Mouse (Mus musculus) fat pad, adult 2 months (tissue): Measurements from ENCODE around the gene Hnrnpa0.
"Not testable (repeated sequence)": the region's sequence is repeated elsewhere in the genome, so short reads cannot be mapped to it uniquely, and the experiment has no call there.

ENCODE experiments used
- DNase-seq: peaks from one replicate; pipeline ENCODE4 v3.0.0-alpha.2; 2011; ENCODE audit warnings: low read depth, low spot score; ENCODE audit errors: extremely low read depth

Gene Hnrnpa0

GRCm38 (mm10) chr13:58128396-58128767 is at the start of gene Hnrnpa0:
Gene Hnrnpa0 (minus strand): TSS chr13:58128556.
- no peak for DNase-seq

- DNase-seq, result no peak
Measured at GRCm38 (mm10) chr13:58177511-58178208, 49.3 kb upstream of the Hnrnpa0 start.

GRCm38 (mm10) chr13:58176105-58176504 is 47.7 kb upstream of the Hnrnpa0 start:
- no peak for DNase-seq

- DNase-seq, result no peak
Measured at GRCm38 (mm10) chr13:58168119-58168518, 39.8 kb upstream of the Hnrnpa0 start.

GRCm38 (mm10) chr13:58163343-58163742 is 35.0 kb upstream of the Hnrnpa0 start:
- no peak for DNase-seq

- DNase-seq, result no peak
Measured at GRCm38 (mm10) chr13:58160761-58161160, 32.4 kb upstream of the Hnrnpa0 start.

- no peak for DNase-seq
Measured at GRCm38 (mm10) chr13:58158099-58158912, 29.9 kb upstream of the Hnrnpa0 start.

- no peak for DNase-seq
Measured at GRCm38 (mm10) chr13:58157447-58158098, 29.2 kb upstream of the Hnrnpa0 start, which contains the start of gene Idnk. Gene Idnk (plus strand): TSS chr13:58157649.

- no peak for DNase-seq
Measured at GRCm38 (mm10) chr13:58157036-58157435, 28.7 kb upstream of the Hnrnpa0 start.

- no peak for DNase-seq
Measured at GRCm38 (mm10) chr13:58156031-58156430, 27.7 kb upstream of the Hnrnpa0 start.

GRCm38 (mm10) chr13:58150442-58150841 is 22.1 kb upstream of the Hnrnpa0 start:
- DNase-seq, result no peak

- DNase-seq, result no peak
Measured at GRCm38 (mm10) chr13:58149629-58150028, 21.3 kb upstream of the Hnrnpa0 start.

- DNase-seq, result no peak
Measured at GRCm38 (mm10) chr13:58149033-58149558, 20.7 kb upstream of the Hnrnpa0 start.

GRCm38 (mm10) chr13:58148256-58148831 is 20.0 kb upstream of the Hnrnpa0 start:
- DNase-seq, result no peak

GRCm38 (mm10) chr13:58147760-58148159 is 19.4 kb upstream of the Hnrnpa0 start:
- no peak for DNase-seq

- not testable (repeated sequence) for DNase-seq
Measured at GRCm38 (mm10) chr13:58146603-58147002, 18.2 kb upstream of the Hnrnpa0 start.

- no peak for DNase-seq
Measured at GRCm38 (mm10) chr13:58131692-58132091, 3.3 kb upstream of the Hnrnpa0 start.

GRCm38 (mm10) chr13:58129687-58130246 is 1.4 kb upstream of the Hnrnpa0 start:
- DNase-seq, result no peak

- DNase-seq, result no peak
Measured at GRCm38 (mm10) chr13:58128768-58129671, 664 bp upstream of the Hnrnpa0 start.
